8 mouse cellular contexts compared by ENCODE assay signal in the genomic region with DNA sequence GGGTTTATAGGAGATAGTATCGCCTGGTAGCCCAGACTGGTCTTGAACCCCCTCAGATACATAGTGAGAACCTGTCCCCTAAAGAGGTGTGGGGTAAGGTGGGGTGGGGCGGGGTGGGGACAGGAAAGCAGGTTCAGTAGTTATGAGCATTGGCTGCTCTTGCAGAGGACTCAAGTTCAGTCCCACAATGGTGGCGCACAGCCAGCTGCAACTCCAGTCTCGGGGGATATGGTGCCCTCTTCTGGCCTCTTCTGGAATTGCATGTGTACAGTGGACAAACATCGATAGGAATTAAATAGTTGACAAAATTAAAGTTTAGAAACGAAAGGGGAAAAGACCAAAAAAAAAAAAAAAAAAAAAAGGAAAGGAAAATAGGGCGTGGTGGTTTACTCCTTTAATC. TPM values are rescaled to one million over a fixed set of nuclear protein-coding genes. Genes with fewer than 3 reads are reported as not detected.
DNase-seq lines count a peak whose midpoint lies in the region; ATAC-seq and TF ChIP-seq lines count a peak whose summit lies in the region.

No protein-coding gene starts in this region.

- H3K9ac ChIP-seq in midbrain, embryonic 13.5 days (replicated peaks): no peak overlapping the region
- H3K9ac ChIP-seq in forebrain, embryonic 11.5 days (ENCODE audit: low read length): no peak overlapping the region
- no peak overlapping the region for H3K9ac ChIP-seq in liver, adult 2 months (ENCODE audit: low read depth, low read length)

- WGBS in midbrain, embryonic 10.5 days: 55% methylated on average over 7 of the region's 7 CpGs
- 53% methylated on average over 7 of the region's 7 CpGs for WGBS in midbrain, embryonic 13.5 days
- WGBS in forebrain, embryonic 11.5 days: 50% methylated on average over 7 of the region's 7 CpGs
- WGBS in liver, adult 2 months: 32% methylated on average over 7 of the region's 7 CpGs

- no peak overlapping the region for H3K27ac ChIP-seq in midbrain, embryonic 10.5 days (replicated peaks)
- H3K27ac ChIP-seq in midbrain, embryonic 13.5 days: no peak overlapping the region
- no peak overlapping the region for H3K27ac ChIP-seq in forebrain, embryonic 11.5 days (ENCODE audit: low read depth, low read length)
- H3K27ac ChIP-seq in liver, adult 2 months (replicated peaks; ENCODE audit: insufficient read depth, low read depth, low read length): no peak overlapping the region

- no peaks in the 10 kb centered on the region for H3K36me3 ChIP-seq in midbrain, embryonic 10.5 days
- no peaks in the 10 kb centered on the region for H3K36me3 ChIP-seq in midbrain, embryonic 13.5 days
- no peaks in the 10 kb centered on the region for H3K36me3 ChIP-seq in forebrain, embryonic 11.5 days (ENCODE audit: control insufficient read depth, insufficient read depth, low read length)
- H3K36me3 ChIP-seq in liver, adult 2 months (ENCODE audit: control insufficient read depth, insufficient read depth, low read length): no peaks in the 10 kb centered on the region

- H3K4me2 ChIP-seq in midbrain, embryonic 13.5 days (replicated peaks): no peak overlapping the region
- no peak overlapping the region for H3K4me2 ChIP-seq in forebrain, embryonic 11.5 days (ENCODE audit: low read depth, low read length, severe bottlenecking)

- H3K9me3 ChIP-seq in midbrain, embryonic 10.5 days (replicated peaks): peaks cover 7% of the 10 kb centered on the region; the same call in 1 of the 2 replicates
- no peaks in the 10 kb centered on the region for H3K9me3 ChIP-seq in midbrain, embryonic 13.5 days
- H3K9me3 ChIP-seq in forebrain, embryonic 11.5 days (ENCODE audit: control insufficient read depth, low read length): no peaks in the 10 kb centered on the region

- H3K79me2 ChIP-seq in liver, adult 2 months (ENCODE audit: control insufficient read depth, insufficient read depth, low read length): no peaks in the 10 kb centered on the region

- peak; percentile 90 for TF ChIP-seq CTCF in liver, adult 2 months (IDR thresholded peaks at IDR 0.05; ENCODE audit: low read depth, low read length)

- DNase-seq in midbrain, embryonic 10.5 days (ENCODE audit: low spot score): peak; percentile 68
- DNase-seq in brain, adult 2 months (ENCODE audit: low read depth, low spot score): peak; percentile 89
- peak; percentile 82 for DNase-seq in forebrain, embryonic 11.5 days (ENCODE audit: low spot score)
- DNase-seq in kidney, adult 8-10 months: peak; percentile 70 to 89
- peak; percentile 69 for DNase-seq in liver, adult 2 months (ENCODE audit: extremely low read depth, low read depth, low spot score)
- peak; percentile 76 for DNase-seq in ovary, postnatal 36 days (ENCODE audit: low spot score)
- peak; percentile 74 to 77 for DNase-seq in thymus, postnatal 36 days

- no peak for ATAC-seq in midbrain, embryonic 13.5 days
- ATAC-seq in forebrain, embryonic 11.5 days (replicated peaks; ENCODE audit: low FRiP score): no peak

- no peak for TF ChIP-seq POLR2A in liver, adult 2 months (IDR thresholded peaks at IDR 0.05; ENCODE audit: extremely low read depth, insufficient read depth, low read length)

- H3K4me3 ChIP-seq in midbrain, embryonic 10.5 days: no peak overlapping the region
- H3K4me3 ChIP-seq in midbrain, embryonic 13.5 days (replicated peaks): no peak overlapping the region
- no peak overlapping the region for H3K4me3 ChIP-seq in forebrain, embryonic 11.5 days (ENCODE audit: low read depth, low read length)
- no peak overlapping the region for H3K4me3 ChIP-seq in liver, adult 2 months (ENCODE audit: insufficient read depth, low read depth, low read length)

- H3K27me3 ChIP-seq in midbrain, embryonic 10.5 days (ENCODE audit: low read depth, poor library complexity, severe bottlenecking): peaks cover 18% of the 10 kb centered on the region
- peaks cover 13% of the 10 kb centered on the region; the same call in 1 of the 2 replicates for H3K27me3 ChIP-seq in midbrain, embryonic 13.5 days
- peaks cover 2% of the 10 kb centered on the region; the same call in 1 of the 2 replicates for H3K27me3 ChIP-seq in forebrain, embryonic 11.5 days (ENCODE audit: control insufficient read depth, insufficient read depth, low read length)
- no peaks in the 10 kb centered on the region for H3K27me3 ChIP-seq in liver, adult 2 months (ENCODE audit: control insufficient read depth, insufficient read depth, low read length)

- peaks cover 20% of the 10 kb centered on the region for H3K4me1 ChIP-seq in midbrain, embryonic 10.5 days
- peaks cover 17% of the 10 kb centered on the region for H3K4me1 ChIP-seq in midbrain, embryonic 13.5 days (replicated peaks)
- no peaks in the 10 kb centered on the region for H3K4me1 ChIP-seq in forebrain, embryonic 11.5 days (replicated peaks; ENCODE audit: control insufficient read depth, insufficient read depth, low read length)
- no peaks in the 10 kb centered on the region for H3K4me1 ChIP-seq in liver, adult 2 months (ENCODE audit: control insufficient read depth, insufficient read depth, low read length)

RNA-seq across cellular contexts. Expression of a gene that starts 10.4 kb away (rescaled TPM):
- polyA plus RNA-seq in midbrain, embryonic 10.5 days (2016; fragmentation: Nextera tagmentation; extraction: Ambion mirVana): 162 and 192 TPM in 2 replicates
- polyA plus RNA-seq in midbrain, embryonic 13.5 days (2015; fragmentation: Nextera tagmentation; extraction: Ambion mirVana): 36.7 and 37.9 TPM in 2 replicates
- 105 and 115 TPM in 2 replicates for polyA plus RNA-seq in forebrain, embryonic 11.5 days (2014; fragmentation: Nextera tagmentation; extraction: Ambion mirVana)
- total RNA-seq in liver, adult 2 months (2014; rRNA removed): 0.37 and 2.3 TPM in 2 replicates
- polyA plus RNA-seq in liver, adult 2 months (2012; rRNA removed): 1.9 TPM in 2 replicates

RNA-seq across cellular contexts. Expression of a gene that starts 47.9 kb away (rescaled TPM):
- polyA plus RNA-seq in midbrain, embryonic 10.5 days (2016; fragmentation: Nextera tagmentation; extraction: Ambion mirVana): 3.9 TPM in 2 replicates
- polyA plus RNA-seq in midbrain, embryonic 13.5 days (2015; fragmentation: Nextera tagmentation; extraction: Ambion mirVana): 6.0 and 8.3 TPM in 2 replicates
- polyA plus RNA-seq in forebrain, embryonic 11.5 days (2014; fragmentation: Nextera tagmentation; extraction: Ambion mirVana): 1.6 and 2.3 TPM in 2 replicates
- total RNA-seq in liver, adult 2 months (2014; rRNA removed): 12.0 and 21.2 TPM in 2 replicates
- 11.9 and 15.3 TPM in 2 replicates for polyA plus RNA-seq in liver, adult 2 months (2012; rRNA removed)

Comparison
In these comparisons a context has a peak if more than half of its experiments do, and no peak if none do; other contexts are left out.
1. RNA of a gene that starts 10.4 kb away (polyA plus RNA-seq): 162 to 192 TPM in midbrain, embryonic 10.5 days, 105 to 115 TPM in forebrain, embryonic 11.5 days and 36.7 to 37.9 TPM in midbrain, embryonic 13.5 days; 1.9 TPM in liver, adult 2 months; every median in the first group is over 10 times any median in the second.
2. Peak in every context shown above with its lines, with median percentiles within 50 percentile points of each other: DNase-seq.